Mouse (Mus musculus) gastrocnemius, postnatal 25 days (tissue): Measurements from ENCODE around the gene Mon2. TPM values are rescaled to one million over a fixed set of nuclear protein-coding genes. Genes with fewer than 3 reads are reported as not detected.
"Not testable (repeated sequence)": the region's sequence is repeated elsewhere in the genome, so short reads cannot be mapped to it uniquely, and the experiment has no call there.

Source experiments
- DNase-seq: peaks from one replicate; pipeline ENCODE4 v3.0.0; 2022
- total RNA-seq, 2 experiments: library from RNA; stranded (reverse); gene quantifications; 1 replicate in 1 of 2; 2 replicates in 1 of 2; pipeline ENCODE4 v1.2.3; 2021

The Mon2 gene
- total RNA-seq, 2 experiments from 2014 or later, result 29.3 to 33.6 TPM

- no peak for DNase-seq
Observed at GRCm38 (mm10) chr10:123057082-123057481, 19.2 kb downstream of the Mon2 start.

- DNase-seq, result no peak
Observed at GRCm38 (mm10) chr10:123056463-123056862, 19.8 kb downstream of the Mon2 start.

- DNase-seq, result no peak
Observed at GRCm38 (mm10) chr10:123055205-123056000, 20.9 kb downstream of the Mon2 start.

GRCm38 (mm10) chr10:123053557-123053956 lies 22.7 kb downstream of the Mon2 start:
- DNase-seq, result no peak

GRCm38 (mm10) chr10:123052021-123052420 lies 24.3 kb downstream of the Mon2 start:
- no peak for DNase-seq

GRCm38 (mm10) chr10:123048730-123049129 lies 27.6 kb downstream of the Mon2 start:
- no peak for DNase-seq

- no peak for DNase-seq
Observed at GRCm38 (mm10) chr10:123039936-123040335, 36.4 kb downstream of the Mon2 start.

- DNase-seq, result no peak
Observed at GRCm38 (mm10) chr10:123032078-123032646, 44.1 kb downstream of the Mon2 start.

GRCm38 (mm10) chr10:123031449-123031848 lies 44.9 kb downstream of the Mon2 start:
- DNase-seq, result no peak

- no peak for DNase-seq
Observed at GRCm38 (mm10) chr10:123030589-123030988, 45.7 kb downstream of the Mon2 start.

GRCm38 (mm10) chr10:123028949-123029348 lies 47.4 kb downstream of the Mon2 start:
- no peak for DNase-seq

GRCm38 (mm10) chr10:123026736-123027135 lies 49.6 kb downstream of the Mon2 start:
- DNase-seq, result not testable (repeated sequence)

GRCm38 (mm10) chr10:123013435-123013834 lies 62.9 kb downstream of the Mon2 start:
- no peak for DNase-seq

- DNase-seq, result no peak
Observed at GRCm38 (mm10) chr10:123011421-123011820, 64.9 kb downstream of the Mon2 start.

GRCm38 (mm10) chr10:123005237-123006185 lies 70.8 kb downstream of the Mon2 start:
- DNase-seq, result no peak

- no peak for DNase-seq
Observed at GRCm38 (mm10) chr10:123004475-123005236, 71.6 kb downstream of the Mon2 start.

GRCm38 (mm10) chr10:123001985-123002384 lies 74.3 kb downstream of the Mon2 start:
- no peak for DNase-seq

GRCm38 (mm10) chr10:123001363-123001762 lies 74.9 kb downstream of the Mon2 start:
- no peak for DNase-seq

GRCm38 (mm10) chr10:122999356-122999755 lies 76.9 kb downstream of the Mon2 start:
- DNase-seq, result no peak

GRCm38 (mm10) chr10:122997852-122998251 lies 78.5 kb downstream of the Mon2 start:
- DNase-seq, result no peak

- no peak for DNase-seq
Observed at GRCm38 (mm10) chr10:122994402-122995107, 81.8 kb downstream of the Mon2 start.
